Mouse (Mus musculus) thymus, adult 18-20 months (tissue): ENCODE measurements around the gene Atp6v1c2.

Source experiments
- DNase-seq, 2 experiments: peaks; one replicate each; pipeline ENCODE4 v3.0.0; 2022; ENCODE audit warnings: mixed read lengths in 2 of 2

Gene Atp6v1c2

GRCm38 (mm10) chr12:17324549-17325470 is 4.3 kb downstream of the Atp6v1c2 start:
- DNase-seq, result no peak

- DNase-seq, result no peak
These were observed 10.7 kb downstream of the Atp6v1c2 start for GRCm38 (mm10) chr12:17318453-17318852.

- DNase-seq, result no peak
These were observed 11.2 kb downstream of the Atp6v1c2 start for GRCm38 (mm10) chr12:17317970-17318369.

GRCm38 (mm10) chr12:17316096-17316495 is 13.1 kb downstream of the Atp6v1c2 start:
- no peak for DNase-seq

GRCm38 (mm10) chr12:17310852-17311839 is 18.0 kb downstream of the Atp6v1c2 start:
- no peak for DNase-seq

DNA sequence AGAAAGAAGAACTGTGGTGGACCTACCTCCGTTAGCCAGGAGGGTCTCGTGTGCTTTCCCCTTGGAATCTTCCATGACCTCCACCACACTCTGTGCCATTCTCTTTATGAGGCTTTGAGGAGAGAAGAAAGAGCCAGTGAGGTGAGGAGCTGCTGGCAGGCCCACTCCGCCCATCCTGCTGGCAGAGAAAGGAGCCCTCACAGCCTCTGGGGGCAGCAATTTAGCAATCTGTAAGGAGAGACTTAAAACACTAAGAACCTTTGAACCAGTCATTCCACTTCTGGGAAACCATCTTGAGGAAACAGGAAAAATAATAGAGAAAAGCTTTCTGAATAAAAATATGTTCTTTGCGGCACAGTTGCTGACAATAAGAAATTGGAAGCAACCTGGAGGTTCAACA is 20.9 kb downstream of the Atp6v1c2 start:
- no peak for DNase-seq

DNA sequence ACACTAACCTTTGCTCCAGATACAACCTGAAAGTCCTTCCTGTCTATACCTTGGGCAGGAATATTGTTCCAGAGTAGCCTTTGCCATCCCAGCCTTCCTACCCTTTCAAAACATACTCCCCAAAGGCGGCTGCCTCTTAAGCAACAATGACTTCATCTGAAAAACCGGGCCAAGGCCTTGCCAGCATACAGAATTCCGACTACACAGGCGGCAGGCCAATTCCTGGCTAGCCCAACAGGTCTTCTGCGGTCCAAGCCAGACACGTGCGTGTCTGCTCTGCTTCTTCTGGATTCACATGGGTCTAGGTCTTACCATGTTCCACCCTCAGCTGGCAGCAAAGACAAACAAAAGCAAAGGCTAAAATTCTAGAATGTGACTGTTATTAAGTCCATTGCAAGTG is 23.7 kb downstream of the Atp6v1c2 start:
- no peak for DNase-seq

DNA sequence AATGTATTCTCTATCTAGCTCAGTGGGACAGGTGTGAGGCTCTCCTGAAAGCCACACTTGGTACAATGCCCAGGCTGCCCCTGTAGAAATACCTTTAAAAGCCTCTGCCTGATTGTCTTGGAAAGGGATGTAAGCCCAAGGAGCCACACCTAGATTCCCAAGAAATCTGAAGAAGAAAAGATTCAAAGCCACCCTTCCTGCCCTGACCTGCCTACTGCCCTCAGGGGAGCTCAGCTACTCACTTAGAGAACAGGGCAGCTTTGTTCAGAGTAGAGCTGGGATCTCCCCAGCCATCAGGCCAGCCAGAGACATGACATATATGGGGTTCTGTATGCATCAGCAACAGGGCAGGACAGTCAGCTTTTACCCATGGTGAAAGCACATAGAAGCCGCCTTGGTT is 29.3 kb downstream of the Atp6v1c2 start:
- no peak for DNase-seq

DNA sequence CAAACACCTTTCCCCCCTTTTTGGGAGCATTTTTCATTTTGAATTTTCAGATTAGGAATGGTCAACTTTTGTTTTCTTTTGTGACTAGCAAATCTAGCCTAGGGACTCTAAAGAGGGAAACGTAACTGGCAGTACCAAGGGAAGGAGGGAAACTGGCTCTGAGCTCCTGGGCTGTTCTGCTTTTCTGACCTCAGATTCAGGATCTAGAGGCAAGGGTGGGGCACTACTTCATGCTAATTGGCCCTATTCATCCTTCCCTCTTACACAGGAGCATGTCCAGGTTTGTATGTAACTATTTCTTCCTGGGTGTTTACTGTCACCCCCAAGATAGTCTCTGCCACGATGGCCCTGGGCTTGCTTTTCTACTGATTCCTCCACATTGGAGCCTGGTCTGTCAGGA is 32.3 kb downstream of the Atp6v1c2 start:
- no peak for DNase-seq

DNA sequence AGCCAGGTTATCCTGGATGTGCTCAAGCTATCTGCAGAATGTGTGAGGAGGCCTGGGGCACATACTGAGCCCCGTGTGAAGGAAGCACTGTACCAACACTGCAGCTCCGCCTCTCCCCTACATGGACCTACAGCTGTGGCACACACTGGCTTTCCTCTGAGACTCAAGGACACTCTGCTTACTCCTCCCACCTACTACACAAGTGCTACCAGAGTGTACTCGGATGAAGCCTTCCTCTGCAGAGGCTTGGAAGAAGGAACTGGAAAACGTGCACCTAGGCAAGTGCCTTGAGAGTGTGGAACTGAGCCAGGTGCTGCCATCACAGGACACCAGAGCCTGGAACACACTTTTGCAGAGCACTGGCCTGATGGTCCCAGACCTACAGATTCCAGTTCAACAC is 38.6 kb downstream of the Atp6v1c2 start:
- no peak for DNase-seq

- no peak for DNase-seq
These were observed 39.2 kb downstream of the Atp6v1c2 start for GRCm38 (mm10) chr12:17289913-17290312.

GRCm38 (mm10) chr12:17289060-17289459 is 40.1 kb downstream of the Atp6v1c2 start:
- DNase-seq, result no peak

GRCm38 (mm10) chr12:17288496-17288895 is 40.7 kb downstream of the Atp6v1c2 start:
- no peak for DNase-seq

GRCm38 (mm10) chr12:17273841-17274240 is 55.3 kb downstream of the Atp6v1c2 start:
- DNase-seq, result no peak

DNA sequence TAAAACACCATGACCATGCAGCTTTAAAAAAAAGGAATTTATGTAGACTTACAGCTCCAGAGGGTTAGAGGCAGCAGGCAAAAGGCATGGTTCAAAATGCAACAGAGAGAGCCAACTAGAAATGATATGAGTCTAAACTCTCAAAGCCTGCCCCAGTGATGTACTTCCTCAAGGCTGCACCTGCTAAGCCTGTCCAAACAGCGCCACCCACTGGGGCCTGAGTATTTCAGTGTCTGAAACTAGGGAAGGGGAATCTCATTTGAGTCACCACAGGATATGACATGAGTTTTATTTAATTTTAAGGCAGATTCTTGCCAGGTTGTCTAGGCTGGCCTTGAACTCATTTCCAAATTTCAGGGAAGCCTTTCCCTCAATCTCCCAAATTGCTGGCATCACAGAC is 57.9 kb downstream of the Atp6v1c2 start:
- no peak for DNase-seq

DNA sequence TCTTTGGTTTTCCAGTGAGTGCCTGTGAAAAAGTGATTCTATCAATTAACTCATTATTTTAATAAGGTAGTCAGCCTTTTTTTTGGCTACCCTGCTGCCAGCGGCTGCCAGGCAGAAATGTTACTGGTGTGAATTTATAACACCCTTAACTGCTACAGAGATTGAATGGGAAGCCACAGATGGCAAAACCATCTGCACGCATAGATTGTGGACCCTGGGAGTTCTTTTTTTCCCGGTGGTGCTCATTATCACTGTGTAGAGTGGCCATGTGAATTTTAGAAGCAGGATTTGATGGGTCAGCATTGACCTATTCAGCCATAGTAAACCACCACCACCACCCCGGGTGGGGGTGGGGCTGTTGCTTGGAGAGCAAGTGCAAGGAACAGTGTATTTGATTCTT is 61.8 kb downstream of the Atp6v1c2 start:
- DNase-seq, result no peak

- DNase-seq, result no peak
These were observed 62.5 kb downstream of the Atp6v1c2 start for GRCm38 (mm10) chr12:17266673-17266990.

DNA sequence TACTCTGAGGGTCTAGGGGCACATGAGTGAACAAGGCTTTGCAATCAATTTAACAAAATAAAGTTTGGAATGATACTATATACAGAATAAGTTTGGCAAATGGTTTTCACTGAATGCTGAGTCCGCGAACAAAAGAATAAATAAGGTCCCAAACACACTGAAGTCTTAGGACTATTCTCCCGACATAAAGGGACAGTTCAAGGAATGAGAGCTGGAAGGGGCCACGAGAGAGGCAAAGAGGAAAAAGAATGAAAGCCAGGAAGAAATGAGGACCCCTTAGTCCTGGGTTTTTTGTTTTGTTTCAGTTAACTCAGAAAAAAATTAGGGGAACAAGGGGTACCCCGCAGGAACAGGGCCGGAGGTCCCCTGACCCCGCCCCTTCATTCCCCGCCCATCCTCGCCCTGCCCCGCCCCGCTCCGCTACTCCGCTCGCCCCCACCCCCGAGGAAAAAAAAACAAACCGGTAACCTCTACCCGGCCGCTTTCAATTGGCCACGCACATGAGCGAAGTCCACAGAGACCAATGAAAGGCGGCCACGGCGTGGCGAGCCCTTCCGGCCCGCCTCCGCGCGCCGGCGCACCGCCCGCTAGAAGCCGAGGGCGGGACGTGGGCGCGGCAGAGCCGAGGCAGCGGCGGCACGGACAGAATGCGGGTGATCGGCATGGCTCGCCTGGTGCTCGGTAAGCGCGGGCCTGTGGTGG is 63.0 kb downstream of the Atp6v1c2 start, which contains the start of gene Pdia6:
Pdia6 (plus strand) TSS at position 575 of the 702 bp plus-strand sequence.
- peak; percentile 83 to 85 for DNase-seq

GRCm38 (mm10) chr12:17264826-17265225 is 64.3 kb downstream of the Atp6v1c2 start:
- no peak for DNase-seq

- DNase-seq, result no peak
These were observed 65.3 kb downstream of the Atp6v1c2 start for GRCm38 (mm10) chr12:17263881-17264280.

DNA sequence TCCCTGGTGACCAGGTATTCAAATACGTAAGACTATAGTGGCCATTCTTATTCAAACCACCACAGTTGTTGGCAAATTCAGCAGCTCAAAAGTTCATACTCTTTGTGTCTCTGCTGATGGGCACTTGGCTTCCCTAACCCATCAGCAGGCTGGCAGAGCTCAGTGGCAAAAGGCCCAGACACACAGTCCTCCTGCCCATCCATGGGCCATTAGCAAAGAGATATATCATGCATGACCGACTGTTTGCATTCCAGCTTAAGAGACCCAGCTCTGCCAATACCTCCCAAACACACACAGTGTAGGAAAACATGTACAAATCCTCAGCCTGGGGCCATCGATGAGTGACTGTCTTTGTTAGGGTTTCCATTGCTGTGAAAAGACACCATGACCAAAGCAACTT is 68.2 kb downstream of the Atp6v1c2 start:
- no peak for DNase-seq

- no peak for DNase-seq
These were observed 70.7 kb downstream of the Atp6v1c2 start for GRCm38 (mm10) chr12:17258431-17258830.

GRCm38 (mm10) chr12:17256905-17257304 is 72.3 kb downstream of the Atp6v1c2 start:
- peak in 1 of 2 experiments; percentile 18 for DNase-seq
